Comparison of ENCODE assay signal across 19 mouse cellular contexts in the genomic region with DNA sequence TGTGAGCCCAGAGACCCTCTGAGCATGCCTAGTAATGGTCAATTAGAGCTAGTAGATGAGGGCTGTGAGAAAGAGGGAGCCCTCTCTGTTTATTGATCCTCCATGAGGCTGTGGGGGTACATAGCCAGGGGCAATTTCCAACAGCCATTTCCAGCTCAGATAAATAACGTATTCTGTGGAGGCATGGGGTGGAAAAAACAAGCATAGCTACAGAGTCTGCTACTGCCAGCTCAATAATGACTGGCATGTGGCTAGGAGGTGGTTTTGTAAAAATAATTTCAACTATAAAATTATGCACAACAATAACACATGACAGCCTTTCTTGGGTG.
DNase-seq lines count a peak whose midpoint lies in the region; ATAC-seq and TF ChIP-seq lines count a peak whose summit lies in the region.
"Had no signal": no experiment of that assay in that cellular context is flagged by ENCODE, and none has a peak within 500 bp of the region (broad histone marks: within the 10 kb centered on the region; RNA-seq: fewer than 3 reads in every experiment).

No protein-coding gene starts in this region.

- no peak overlapping the region for H3K4me2 ChIP-seq in forebrain, embryonic 14.5 days (ENCODE audit: low read length)
- no peak overlapping the region for H3K4me2 ChIP-seq in forebrain, postnatal 0 days (ENCODE audit: low read depth)
- H3K4me2 ChIP-seq in midbrain, postnatal 0 days (ENCODE audit: low read depth, low read length, poor library complexity, severe bottlenecking): no peak overlapping the region
- H3K4me2 ChIP-seq: embryonic facial prominence, embryonic 13.5 days; heart, embryonic 15.5 days; intestine, embryonic 15.5 days; limb, embryonic 13.5 days; lung, embryonic 15.5 days had no signal

- no peak for TF ChIP-seq CTCF in forebrain, postnatal 0 days (IDR thresholded peaks at IDR 0.05; ENCODE audit: low read depth)
- no peak for TF ChIP-seq CTCF in midbrain, postnatal 0 days (IDR thresholded peaks at IDR 0.05)

- no peak overlapping the region for H3K9ac ChIP-seq in forebrain, embryonic 14.5 days (ENCODE audit: low read length)
- H3K9ac ChIP-seq in forebrain, postnatal 0 days: no peak overlapping the region
- H3K9ac ChIP-seq in midbrain, postnatal 0 days (replicated peaks; ENCODE audit: low read length, poor library complexity, severe bottlenecking): no peak overlapping the region
- H3K9ac ChIP-seq: embryonic facial prominence, embryonic 13.5 days; heart, embryonic 15.5 days; intestine, embryonic 15.5 days; limb, embryonic 13.5 days; liver, embryonic 14.5 days; lung, embryonic 15.5 days had no signal

- 10% methylated on average over 1 of the region's 1 CpGs for WGBS in forebrain, embryonic 14.5 days
- WGBS in forebrain, postnatal 0 days: 20% methylated on average over 1 of the region's 1 CpGs
- 23% methylated on average over 1 of the region's 1 CpGs for WGBS in midbrain, postnatal 0 days

- DNase-seq in layer of hippocampus, adult 11-12 months (ENCODE audit: low spot score): peak; percentile 4
- DNase-seq in layer of hippocampus, adult 9-10 months (ENCODE audit: low spot score): no peak
- DNase-seq in forebrain, embryonic 14.5 days (ENCODE audit: low spot score): no peak
- DNase-seq in forebrain, postnatal 0 days: no peak
- DNase-seq in midbrain, postnatal 0 days (ENCODE audit: low spot score): no peak
- no peak for DNase-seq in cerebellum, adult 8-10 months
- DNase-seq in kidney, adult 18-20 months: no peak
- DNase-seq: adrenal gland, postnatal 10 days; cerebellum, adult 9-11 months; gastrocnemius, postnatal 14 days; kidney, postnatal 4 days; lung, postnatal 4 days; thymus, postnatal 14 days had no signal

- no peaks in the 10 kb centered on the region for H3K27me3 ChIP-seq in forebrain, embryonic 14.5 days (replicated peaks; ENCODE audit: control insufficient read depth, insufficient read depth, low read length)
- no peaks in the 10 kb centered on the region for H3K27me3 ChIP-seq in forebrain, postnatal 0 days (ENCODE audit: insufficient read depth, low read length)
- H3K27me3 ChIP-seq in midbrain, postnatal 0 days (ENCODE audit: insufficient read depth, low read length): no peaks in the 10 kb centered on the region
- H3K27me3 ChIP-seq: embryonic facial prominence, embryonic 13.5 days; heart, embryonic 15.5 days; intestine, embryonic 15.5 days; limb, embryonic 13.5 days; lung, embryonic 15.5 days had no signal

- peak overlapping the region; percentile 21; the same call in 1 of the 2 replicates for H3K27ac ChIP-seq in forebrain, embryonic 14.5 days (ENCODE audit: low read depth, low read length)
- H3K27ac ChIP-seq in forebrain, postnatal 0 days (ENCODE audit: low read depth, low read length): no peak overlapping the region
- H3K27ac ChIP-seq in midbrain, postnatal 0 days (ENCODE audit: low read depth, low read length): no peak overlapping the region
- H3K27ac ChIP-seq: embryonic facial prominence, embryonic 13.5 days; heart, embryonic 15.5 days; intestine, embryonic 15.5 days; limb, embryonic 13.5 days; liver, embryonic 14.5 days; lung, embryonic 15.5 days had no signal

- H3K9me3 ChIP-seq in forebrain, embryonic 14.5 days (replicated peaks; ENCODE audit: control insufficient read depth, low read length): no peaks in the 10 kb centered on the region
- H3K9me3 ChIP-seq in forebrain, postnatal 0 days (ENCODE audit: low read length): no peaks in the 10 kb centered on the region
- no peaks in the 10 kb centered on the region for H3K9me3 ChIP-seq in midbrain, postnatal 0 days (ENCODE audit: low read length)
- H3K9me3 ChIP-seq: embryonic facial prominence, embryonic 13.5 days; heart, embryonic 15.5 days; intestine, embryonic 15.5 days; limb, embryonic 13.5 days; lung, embryonic 15.5 days had no signal

- H3K36me3 ChIP-seq in forebrain, embryonic 14.5 days (ENCODE audit: control insufficient read depth, insufficient read depth, low read length): no peaks in the 10 kb centered on the region
- H3K36me3 ChIP-seq in forebrain, postnatal 0 days (ENCODE audit: insufficient read depth): no peaks in the 10 kb centered on the region
- no peaks in the 10 kb centered on the region for H3K36me3 ChIP-seq in midbrain, postnatal 0 days (ENCODE audit: insufficient read depth, low read length)
- H3K36me3 ChIP-seq: embryonic facial prominence, embryonic 13.5 days; heart, embryonic 15.5 days; intestine, embryonic 15.5 days; limb, embryonic 13.5 days; lung, embryonic 15.5 days had no signal

- peaks cover 14% of the 10 kb centered on the region for H3K4me1 ChIP-seq in forebrain, embryonic 14.5 days (ENCODE audit: control insufficient read depth, insufficient read depth, low read length)
- no peaks in the 10 kb centered on the region for H3K4me1 ChIP-seq in forebrain, postnatal 0 days (ENCODE audit: insufficient read depth)
- no peaks in the 10 kb centered on the region for H3K4me1 ChIP-seq in midbrain, postnatal 0 days (ENCODE audit: insufficient read depth, low read length)
- H3K4me1 ChIP-seq: embryonic facial prominence, embryonic 13.5 days; heart, embryonic 15.5 days; intestine, embryonic 15.5 days; limb, embryonic 13.5 days; lung, embryonic 15.5 days had no signal

- H3K4me3 ChIP-seq in forebrain, embryonic 14.5 days (ENCODE audit: low read depth, low read length): no peak overlapping the region
- no peak overlapping the region for H3K4me3 ChIP-seq in forebrain, postnatal 0 days (ENCODE audit: low read depth, low read length)
- no peak overlapping the region for H3K4me3 ChIP-seq in midbrain, postnatal 0 days (ENCODE audit: low read depth, low read length)
- H3K4me3 ChIP-seq: embryonic facial prominence, embryonic 13.5 days; heart, embryonic 15.5 days; intestine, embryonic 15.5 days; limb, embryonic 13.5 days; lung, embryonic 15.5 days had no signal

- ATAC-seq in forebrain, embryonic 14.5 days: peak; percentile 82; the same call in 1 of the 2 replicates
- 0 out of 2 replicates have a peak, but pooled peaks have one; percentile 16 for ATAC-seq in forebrain, postnatal 0 days
- peak; percentile 24; the same call in 1 of the 2 replicates for ATAC-seq in midbrain, postnatal 0 days (ENCODE audit: low FRiP score)
- ATAC-seq: intestine, embryonic 15.5 days had no signal

Comparison
In these comparisons a context has a peak if more than half of its experiments do, and no peak if none do; other contexts are left out.
1. ATAC-seq: peak in every context shown above with its lines; median percentile 82 in forebrain, embryonic 14.5 days; 24 in midbrain, postnatal 0 days; 16 in forebrain, postnatal 0 days.